Mouse (Mus musculus): ENCODE data around the gene Asb2. TPM values are rescaled to one million over a fixed set of nuclear protein-coding genes. Genes with fewer than 3 reads are reported as not detected.
A peak's percentile ranks its signal among the peaks of the same experiment; 100 is the strongest.

Gene Asb2
- polyA plus RNA-seq, 1 experiment from 2014 or later: 0.90 TPM

- WGBS: 19% methylated on average over 18 of the region's 18 CpGs
These were observed 12.0 kb upstream of the Asb2 start for GRCm38 (mm10) chr12:103367620-103368325.

GRCm38 (mm10) chr12:103367171-103367570 is 11.4 kb upstream of the Asb2 start:
- no peaks in the 10 kb centered on the region for H3K36me3 ChIP-seq (ENCODE audit: control insufficient read depth, insufficient read depth, low read length)
- 0 out of 2 replicates have a peak, but pooled peaks cover 2% of the 10 kb centered on the region for H3K4me1 ChIP-seq (ENCODE audit: control insufficient read depth, insufficient read depth, low read length)
- H3K9ac ChIP-seq (replicated peaks; ENCODE audit: low read depth, low read length): no peak overlapping the region
- no peaks in the 10 kb centered on the region for H3K27me3 ChIP-seq (ENCODE audit: control insufficient read depth, insufficient read depth, low read length)
- no peak overlapping the region for H3K27ac ChIP-seq (ENCODE audit: low read depth, low read length)
- H3K4me3 ChIP-seq (ENCODE audit: low read depth, low read length): no peak overlapping the region
- no peak for ATAC-seq (ENCODE audit: low read depth)
- H3K9me3 ChIP-seq (ENCODE audit: control insufficient read depth, low read length): no peaks in the 10 kb centered on the region
- H3K4me2 ChIP-seq (ENCODE audit: low read depth, low read length): no peak overlapping the region
- WGBS: 81% methylated on average over 2 of the region's 2 CpGs

More at GRCm38 (mm10) chr12:103367620-103368325, 12.0 kb upstream of the Asb2 start:
- Histone ChIP-seq H3K9me3 (ENCODE audit: control insufficient read depth, low read length) (no peaks in the 10 kb centered on the region), H3K36me3 (ENCODE audit: control insufficient read depth, insufficient read depth, low read length) (no peaks in the 10 kb centered on the region), H3K27me3 (ENCODE audit: control insufficient read depth, insufficient read depth, low read length) (no peaks in the 10 kb centered on the region), H3K27ac (ENCODE audit: low read depth, low read length) (no peak overlapping the region), H3K4me3 (ENCODE audit: low read depth, low read length) (no peak overlapping the region), H3K4me1 (ENCODE audit: control insufficient read depth, insufficient read depth, low read length) (0 out of 2 replicates have a peak, but pooled peaks cover 2% of the 10 kb centered on the region), H3K4me2 (ENCODE audit: low read depth, low read length) (no peak overlapping the region), H3K9ac (replicated peaks; ENCODE audit: low read depth, low read length) (no peak overlapping the region)
- ATAC-seq (ENCODE audit: low read depth): peak; percentile 81

GRCm38 (mm10) chr12:103362336-103362735 is 6.5 kb upstream of the Asb2 start:
- 91% methylated on average over 3 of the region's 3 CpGs for WGBS
- Histone ChIP-seq H3K27me3 (ENCODE audit: control insufficient read depth, insufficient read depth, low read length) (no peaks in the 10 kb centered on the region), H3K4me1 (ENCODE audit: control insufficient read depth, insufficient read depth, low read length) (no peaks in the 10 kb centered on the region), H3K9ac (replicated peaks; ENCODE audit: low read depth, low read length) (no peak overlapping the region), H3K36me3 (ENCODE audit: control insufficient read depth, insufficient read depth, low read length) (no peaks in the 10 kb centered on the region), H3K4me2 (ENCODE audit: low read depth, low read length) (no peak overlapping the region), H3K4me3 (ENCODE audit: low read depth, low read length) (no peak overlapping the region), H3K27ac (ENCODE audit: low read depth, low read length) (no peak overlapping the region), H3K9me3 (ENCODE audit: control insufficient read depth, low read length) (no peaks in the 10 kb centered on the region)
- no peak for ATAC-seq (ENCODE audit: low read depth)

GRCm38 (mm10) chr12:103361539-103362307 is 5.9 kb upstream of the Asb2 start:
- H3K36me3 ChIP-seq (ENCODE audit: control insufficient read depth, insufficient read depth, low read length): no peaks in the 10 kb centered on the region
- no peak overlapping the region for H3K27ac ChIP-seq (ENCODE audit: low read depth, low read length)
- WGBS: 90% methylated on average over 17 of the region's 17 CpGs
- H3K4me3 ChIP-seq (ENCODE audit: low read depth, low read length): no peak overlapping the region
- no peak for ATAC-seq (ENCODE audit: low read depth)
- H3K4me2 ChIP-seq (ENCODE audit: low read depth, low read length): no peak overlapping the region
- H3K4me1 ChIP-seq (ENCODE audit: control insufficient read depth, insufficient read depth, low read length): no peaks in the 10 kb centered on the region
- no peak overlapping the region for H3K9ac ChIP-seq (replicated peaks; ENCODE audit: low read depth, low read length)
- no peaks in the 10 kb centered on the region for H3K9me3 ChIP-seq (ENCODE audit: control insufficient read depth, low read length)
- no peaks in the 10 kb centered on the region for H3K27me3 ChIP-seq (ENCODE audit: control insufficient read depth, insufficient read depth, low read length)

- H3K9ac ChIP-seq (replicated peaks; ENCODE audit: low read depth, low read length): no peak overlapping the region
- H3K27ac ChIP-seq (ENCODE audit: low read depth, low read length): no peak overlapping the region
- 79% methylated on average over 8 of the region's 8 CpGs for WGBS
- H3K36me3 ChIP-seq (ENCODE audit: control insufficient read depth, insufficient read depth, low read length): no peaks in the 10 kb centered on the region
- H3K4me2 ChIP-seq (ENCODE audit: low read depth, low read length): no peak overlapping the region
- no peaks in the 10 kb centered on the region for H3K27me3 ChIP-seq (ENCODE audit: control insufficient read depth, insufficient read depth, low read length)
- no peaks in the 10 kb centered on the region for H3K9me3 ChIP-seq (ENCODE audit: control insufficient read depth, low read length)
- H3K4me3 ChIP-seq (ENCODE audit: low read depth, low read length): no peak overlapping the region
- no peak for ATAC-seq (ENCODE audit: low read depth)
- H3K4me1 ChIP-seq (ENCODE audit: control insufficient read depth, insufficient read depth, low read length): no peaks in the 10 kb centered on the region
These were observed 5.0 kb upstream of the Asb2 start for GRCm38 (mm10) chr12:103360812-103361211.

DNA sequence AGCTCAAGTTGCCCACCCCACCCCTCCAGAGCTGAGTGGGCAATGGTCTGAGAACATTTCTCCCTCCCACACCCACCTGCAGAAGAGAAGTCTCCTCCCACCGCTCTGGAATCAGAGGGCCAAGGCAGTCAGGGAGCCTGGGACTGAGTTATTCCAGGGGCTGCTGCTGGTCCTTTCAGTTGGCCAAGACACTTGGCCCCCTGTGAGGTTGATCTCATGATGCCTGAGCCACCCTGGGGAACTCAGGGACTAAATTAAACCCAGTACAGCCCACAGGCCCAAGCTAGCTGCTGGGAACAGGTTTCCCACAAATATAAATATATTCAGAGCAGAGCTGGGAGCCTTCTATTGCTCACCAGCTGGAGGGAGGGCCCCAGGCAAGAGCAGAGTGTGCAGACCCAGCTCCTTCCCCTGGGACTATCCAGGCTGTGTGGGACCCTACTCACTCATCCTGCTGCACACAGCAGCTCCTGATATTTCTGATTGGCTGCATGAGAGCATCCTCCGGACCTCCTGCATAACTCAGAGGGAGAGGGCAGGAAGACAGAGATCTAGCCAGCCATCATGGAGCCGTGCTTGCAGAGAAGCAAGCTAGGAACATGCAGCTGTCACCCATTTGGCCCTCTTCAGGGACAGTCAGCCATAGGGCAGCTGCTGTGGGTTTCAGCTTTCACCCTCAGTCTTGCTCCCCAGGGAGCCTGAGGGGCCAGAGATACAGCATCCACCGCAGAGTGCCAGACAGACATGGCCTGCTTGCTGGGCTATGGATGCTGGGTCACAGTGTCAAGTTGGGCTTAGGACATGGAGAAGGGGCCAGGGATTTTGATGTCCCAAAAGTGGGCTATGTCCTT is 3.4 kb upstream of the Asb2 start:
- no peak overlapping the region for H3K4me3 ChIP-seq (ENCODE audit: low read depth, low read length)
- no peaks in the 10 kb centered on the region for H3K4me1 ChIP-seq (ENCODE audit: control insufficient read depth, insufficient read depth, low read length)
- H3K4me2 ChIP-seq (ENCODE audit: low read depth, low read length): no peak overlapping the region
- WGBS: 67% methylated on average over 4 of the region's 4 CpGs
- H3K27ac ChIP-seq (ENCODE audit: low read depth, low read length): no peak overlapping the region
- H3K9me3 ChIP-seq (ENCODE audit: control insufficient read depth, low read length): no peaks in the 10 kb centered on the region
- no peak overlapping the region for H3K9ac ChIP-seq (replicated peaks; ENCODE audit: low read depth, low read length)
- H3K27me3 ChIP-seq (ENCODE audit: control insufficient read depth, insufficient read depth, low read length): no peaks in the 10 kb centered on the region
- no peak for ATAC-seq (ENCODE audit: low read depth)
- H3K36me3 ChIP-seq (ENCODE audit: control insufficient read depth, insufficient read depth, low read length): no peaks in the 10 kb centered on the region

GRCm38 (mm10) chr12:103358216-103358615 is 2.4 kb upstream of the Asb2 start:
- H3K4me1 ChIP-seq (ENCODE audit: control insufficient read depth, insufficient read depth, low read length): no peaks in the 10 kb centered on the region
- no peaks in the 10 kb centered on the region for H3K36me3 ChIP-seq (ENCODE audit: control insufficient read depth, insufficient read depth, low read length)
- H3K9me3 ChIP-seq (ENCODE audit: control insufficient read depth, low read length): no peaks in the 10 kb centered on the region
- WGBS: 82% methylated on average over 8 of the region's 8 CpGs
- H3K4me2 ChIP-seq (ENCODE audit: low read depth, low read length): no peak overlapping the region
- ATAC-seq (ENCODE audit: low read depth): no peak
- H3K27me3 ChIP-seq (ENCODE audit: control insufficient read depth, insufficient read depth, low read length): no peaks in the 10 kb centered on the region
- H3K9ac ChIP-seq (replicated peaks; ENCODE audit: low read depth, low read length): no peak overlapping the region
- H3K27ac ChIP-seq (ENCODE audit: low read depth, low read length): no peak overlapping the region
- H3K4me3 ChIP-seq (ENCODE audit: low read depth, low read length): no peak overlapping the region

GRCm38 (mm10) chr12:103356415-103356748 is 581 bp upstream of the Asb2 start:
- Histone ChIP-seq H3K4me1 (ENCODE audit: control insufficient read depth, insufficient read depth, low read length) (no peaks in the 10 kb centered on the region), H3K9me3 (ENCODE audit: control insufficient read depth, low read length) (no peaks in the 10 kb centered on the region), H3K4me3 (ENCODE audit: low read depth, low read length) (no peak overlapping the region), H3K4me2 (ENCODE audit: low read depth, low read length) (no peak overlapping the region), H3K9ac (replicated peaks; ENCODE audit: low read depth, low read length) (no peak overlapping the region), H3K27ac (ENCODE audit: low read depth, low read length) (no peak overlapping the region), H3K36me3 (ENCODE audit: control insufficient read depth, insufficient read depth, low read length) (no peaks in the 10 kb centered on the region), H3K27me3 (ENCODE audit: control insufficient read depth, insufficient read depth, low read length) (no peaks in the 10 kb centered on the region)
- ATAC-seq (ENCODE audit: low read depth): no peak
- 92% methylated on average over 4 of the region's 4 CpGs for WGBS

Measured in neural tube, embryonic 14.5 days (tissue).